Mouse (Mus musculus): ENCODE measurements around the gene Pla2g1b. TPM values are rescaled to one million over a fixed set of nuclear protein-coding genes. Genes with fewer than 3 reads are reported as not detected.

Gene Pla2g1b
- polyA plus RNA-seq, 1 experiment = not detected

- Histone ChIP-seq H3ac (ENCODE audit: control insufficient read depth, insufficient read length) (peak within 1 kb of the TSS; percentile 36), H3K79me2 (ENCODE audit: control insufficient read depth, insufficient read depth) (no peaks in the 10 kb centered on the region), H3K36me3 (ENCODE audit: control insufficient read depth, insufficient read depth) (no peaks in the 10 kb centered on the region), H3K4me3 (peak within 1 kb of the TSS; percentile 50), H3K4me2 (ENCODE audit: low read depth) (peak within 1 kb of the TSS; percentile 96), H3K27me3 (ENCODE audit: control insufficient read depth, insufficient read depth, insufficient read length) (no peaks in the 10 kb centered on the region)
- no peak for TF ChIP-seq MYOG (IDR thresholded peaks at IDR 0.05; ENCODE audit: control insufficient read depth in 1 of 3, insufficient read depth in 1 of 3, insufficient read length in 2 of 3, low read depth in 2 of 3)
- peak; percentile 74 for TF ChIP-seq POLR2AphosphoS2 (IDR thresholded peaks at IDR 0.05; ENCODE audit: insufficient read length, low read depth)
- TF ChIP-seq POLR2A (IDR thresholded peaks at IDR 0.05; ENCODE audit: insufficient read length, low read depth) = peak; percentile 60
Measured at GRCm38 (mm10) chr5:115483947-115484920, 18.2 kb downstream of the Pla2g1b start, which contains the start of gene Sirt4. TSS of gene Sirt4 (minus strand) at chr5:115484725.

GRCm38 (mm10) chr5:115484996-115485395 is 18.9 kb downstream of the Pla2g1b start:
- TF ChIP-seq POLR2A (IDR thresholded peaks at IDR 0.05; ENCODE audit: insufficient read length, low read depth) = no peak
- no peak for TF ChIP-seq REST (IDR thresholded peaks at IDR 0.05; ENCODE audit: insufficient read depth, insufficient read length)
- no peak for TF ChIP-seq E2F4 (IDR thresholded peaks at IDR 0.05; ENCODE audit: insufficient read depth)
- TF ChIP-seq MYOG (IDR thresholded peaks at IDR 0.05; ENCODE audit: control insufficient read depth in 1 of 3, insufficient read depth in 1 of 3, insufficient read length in 2 of 3, low read depth in 2 of 3) = no peak
- TF ChIP-seq MYOD1 (IDR thresholded peaks at IDR 0.05; ENCODE audit: control insufficient read depth in 1 of 3, insufficient read length in 2 of 3, low read depth in 2 of 3) = no peak
- TF ChIP-seq SRF (IDR thresholded peaks at IDR 0.05; ENCODE audit: control insufficient read depth, insufficient read length, low read depth) = no peak
- no peak for TF ChIP-seq TCF3 (IDR thresholded peaks at IDR 0.05; ENCODE audit: insufficient read length, low read depth)
- no peak for TF ChIP-seq MAX (IDR thresholded peaks at IDR 0.05; ENCODE audit: low read depth)
- no peak for TF ChIP-seq CEBPB (IDR thresholded peaks at IDR 0.05; ENCODE audit: insufficient read depth, poor library complexity, severe bottlenecking)
- no peak for TF ChIP-seq POLR2AphosphoS2 (IDR thresholded peaks at IDR 0.05; ENCODE audit: insufficient read length, low read depth)
- no peak for TF ChIP-seq USF1 (IDR thresholded peaks at IDR 0.05; ENCODE audit: low read depth)
- TF ChIP-seq TCF12 (IDR thresholded peaks at IDR 0.05; ENCODE audit: insufficient read depth, poor library complexity, severe bottlenecking) = no peak
- no peaks in the 10 kb centered on the region for H3K36me3 ChIP-seq (ENCODE audit: control insufficient read depth, insufficient read depth)
- peak overlapping the region; percentile 50 for H3K4me3 ChIP-seq
- no peaks in the 10 kb centered on the region for H3K79me2 ChIP-seq (ENCODE audit: control insufficient read depth, insufficient read depth)
- H3K27me3 ChIP-seq (ENCODE audit: control insufficient read depth, insufficient read depth, insufficient read length) = no peaks in the 10 kb centered on the region
- H3K4me2 ChIP-seq (ENCODE audit: low read depth) = peak overlapping the region; percentile 96
- peak overlapping the region; percentile 36 for H3ac ChIP-seq (ENCODE audit: control insufficient read depth, insufficient read length)

GRCm38 (mm10) chr5:115485489-115486205 is 19.6 kb downstream of the Pla2g1b start:
- Histone ChIP-seq H3ac (ENCODE audit: control insufficient read depth, insufficient read length) (no peak overlapping the region), H3K36me3 (ENCODE audit: control insufficient read depth, insufficient read depth) (no peaks in the 10 kb centered on the region), H3K27me3 (ENCODE audit: control insufficient read depth, insufficient read depth, insufficient read length) (no peaks in the 10 kb centered on the region), H3K4me2 (ENCODE audit: low read depth) (no peak overlapping the region), H3K4me3 (no peak overlapping the region), H3K79me2 (ENCODE audit: control insufficient read depth, insufficient read depth) (no peaks in the 10 kb centered on the region)
- TF ChIP-seq CEBPB (IDR thresholded peaks at IDR 0.05; ENCODE audit: insufficient read depth, poor library complexity, severe bottlenecking) (no peak), POLR2A (IDR thresholded peaks at IDR 0.05; ENCODE audit: insufficient read length, low read depth) (no peak)

- Histone ChIP-seq H3K27me3 (ENCODE audit: control insufficient read depth, insufficient read depth, insufficient read length) (no peaks in the 10 kb centered on the region), H3K4me2 (ENCODE audit: low read depth) (no peak overlapping the region), H3K4me3 (no peak overlapping the region), H3ac (ENCODE audit: control insufficient read depth, insufficient read length) (no peak overlapping the region), H3K36me3 (ENCODE audit: control insufficient read depth, insufficient read depth) (no peaks in the 10 kb centered on the region), H3K79me2 (ENCODE audit: control insufficient read depth, insufficient read depth) (no peaks in the 10 kb centered on the region)
- no peak for TF ChIP-seq MYOG (IDR thresholded peaks at IDR 0.05; ENCODE audit: control insufficient read depth in 1 of 3, insufficient read depth in 1 of 3, insufficient read length in 2 of 3, low read depth in 2 of 3)
- no peak for TF ChIP-seq TCF12 (IDR thresholded peaks at IDR 0.05; ENCODE audit: insufficient read depth, poor library complexity, severe bottlenecking)
- no peak for TF ChIP-seq POLR2AphosphoS2 (IDR thresholded peaks at IDR 0.05; ENCODE audit: insufficient read length, low read depth)
- TF ChIP-seq SRF (IDR thresholded peaks at IDR 0.05; ENCODE audit: control insufficient read depth, insufficient read length, low read depth) = no peak
- no peak for TF ChIP-seq POLR2A (IDR thresholded peaks at IDR 0.05; ENCODE audit: insufficient read length, low read depth)
- no peak for TF ChIP-seq CEBPB (IDR thresholded peaks at IDR 0.05; ENCODE audit: insufficient read depth, poor library complexity, severe bottlenecking)
- TF ChIP-seq REST (IDR thresholded peaks at IDR 0.05; ENCODE audit: insufficient read depth, insufficient read length) = no peak
- no peak for TF ChIP-seq USF1 (IDR thresholded peaks at IDR 0.05; ENCODE audit: low read depth)
- TF ChIP-seq MYOD1 (IDR thresholded peaks at IDR 0.05; ENCODE audit: control insufficient read depth in 1 of 3, insufficient read length in 2 of 3, low read depth in 2 of 3) = no peak
- TF ChIP-seq TCF3 (IDR thresholded peaks at IDR 0.05; ENCODE audit: insufficient read length, low read depth) = no peak
- TF ChIP-seq MAX (IDR thresholded peaks at IDR 0.05; ENCODE audit: low read depth) = no peak
- no peak for TF ChIP-seq E2F4 (IDR thresholded peaks at IDR 0.05; ENCODE audit: insufficient read depth)
Measured at GRCm38 (mm10) chr5:115486726-115487125, 20.7 kb downstream of the Pla2g1b start.
